Mouse (Mus musculus) midbrain, embryonic 15.5 days (tissue): ENCODE measurements at regions not wholly inside any gene's neighbourhood (a gene's known extent, or its start where the extent isn't known, plus 50 kb on each side); places are given as distances from the start of the nearest gene placed in this dataset.
A peak's percentile ranks its signal among the peaks of the same experiment; 100 is the strongest.

Experiments
- ATAC-seq: fragments of 200-750 bp; cut with Nextera tagmentation; replicated peaks from 2 replicates; pipeline ENCODE4 v1.8.0; 2017; ENCODE audit warnings: moderate TSS enrichment
- H3K27ac ChIP-seq: fragments of 300-500 bp; sonication (generic); 2 replicates; pipeline ENCODE4 v1.5.1; 2015; ENCODE audit warnings: mild to moderate bottlenecking, inconsistent platforms
- H3K27me3 ChIP-seq: fragments of 300-500 bp; sonication (generic); replicated peaks from 2 replicates; pipeline ENCODE4 v1.6.1; 2015; ENCODE audit warnings: inconsistent platforms
- H3K36me3 ChIP-seq: fragments of 300-500 bp; sonication (generic); replicated peaks from 2 replicates; pipeline ENCODE4 v1.6.1; 2015; ENCODE audit warnings: inconsistent platforms
- H3K4me1 ChIP-seq: fragments of 300-500 bp; sonication (generic); 2 replicates; pipeline ENCODE4 v1.6.1; 2015; ENCODE audit warnings: inconsistent platforms
- H3K4me2 ChIP-seq: fragments of 300-500 bp; sonication (generic); 2 replicates; pipeline ENCODE4 v1.6.1; 2015; ENCODE audit warnings: inconsistent platforms, mild to moderate bottlenecking, moderate library complexity
- H3K4me3 ChIP-seq: fragments of 300-500 bp; sonication (generic); 2 replicates; pipeline ENCODE4 v1.5.1; 2015; ENCODE audit warnings: mild to moderate bottlenecking, inconsistent platforms
- H3K9ac ChIP-seq: fragments of 300-500 bp; sonication (generic); 2 replicates; pipeline ENCODE4 v1.6.1; 2015; ENCODE audit warnings: mild to moderate bottlenecking, inconsistent platforms
- H3K9me3 ChIP-seq: fragments of 300-500 bp; sonication (generic); 2 replicates; pipeline ENCODE4 v1.6.1; 2016; ENCODE audit warnings: inconsistent platforms
- WGBS: fragments of 180-500 bp; shearing (Covaris S2); methylation state at CpG from one replicate; pipeline ENCODE4 v1.1.7; 2015; ENCODE audit warnings: mixed read lengths; 5-methylcytosine and 5-hydroxymethylcytosine counted together

- Histone ChIP-seq H3K27ac (no peak overlapping the region), H3K36me3 (no peaks in the 10 kb centered on the region), H3K27me3 (no peaks in the 10 kb centered on the region), H3K4me1 (peaks cover 14% of the 10 kb centered on the region; the same call in 1 of the 2 replicates), H3K9ac (no peak overlapping the region), H3K4me2 (no peak overlapping the region), H3K9me3 (no peaks in the 10 kb centered on the region), H3K4me3 (no peak overlapping the region)
- 27% methylated on average over 13 of the region's 13 CpGs for WGBS
- 0 out of 2 replicates have a peak, but pooled peaks have one; percentile 18 for ATAC-seq
These were observed 66.1 kb downstream of the Slc4a3 start for GRCm38 (mm10) chr1:75612083-75612720.

GRCm38 (mm10) chr1:75613206-75613605 is 67.1 kb downstream of the Slc4a3 start:
- peaks cover 14% of the 10 kb centered on the region; the same call in 1 of the 2 replicates for H3K4me1 ChIP-seq
- H3K4me3 ChIP-seq: no peak overlapping the region
- H3K9me3 ChIP-seq: no peaks in the 10 kb centered on the region
- H3K27me3 ChIP-seq: no peaks in the 10 kb centered on the region
- H3K9ac ChIP-seq: no peak overlapping the region
- H3K36me3 ChIP-seq: no peaks in the 10 kb centered on the region
- no peak overlapping the region for H3K4me2 ChIP-seq
- no peak overlapping the region for H3K27ac ChIP-seq
- ATAC-seq: no peak
- 59% methylated on average over 2 of the region's 2 CpGs for WGBS

GRCm38 (mm10) chr1:75616971-75617370 is 70.9 kb downstream of the Slc4a3 start:
- no peak for ATAC-seq
- H3K4me3 ChIP-seq: no peak overlapping the region
- WGBS: 40% methylated on average over 2 of the region's 2 CpGs
- H3K27ac ChIP-seq: no peak overlapping the region
- H3K4me2 ChIP-seq: no peak overlapping the region
- no peaks in the 10 kb centered on the region for H3K9me3 ChIP-seq
- no peaks in the 10 kb centered on the region for H3K36me3 ChIP-seq
- no peaks in the 10 kb centered on the region for H3K27me3 ChIP-seq
- H3K9ac ChIP-seq: no peak overlapping the region
- peaks cover 7% of the 10 kb centered on the region; the same call in 1 of the 2 replicates for H3K4me1 ChIP-seq

GRCm38 (mm10) chr1:75618367-75618790 is 72.3 kb downstream of the Slc4a3 start:
- ATAC-seq: no peak
- 61% methylated on average over 7 of the region's 7 CpGs for whole genome bisulfite sequencing
- H3K9ac ChIP-seq: no peak overlapping the region

GRCm38 (mm10) chr1:75630287-75630686 is 84.2 kb downstream of the Slc4a3 start:
- WGBS: 91% methylated on average over 2 of the region's 2 CpGs
- Histone ChIP-seq H3K36me3 (no peaks in the 10 kb centered on the region), H3K27ac (no peak overlapping the region), H3K27me3 (no peaks in the 10 kb centered on the region), H3K4me2 (no peak overlapping the region), H3K4me1 (no peaks in the 10 kb centered on the region), H3K4me3 (no peak overlapping the region), H3K9ac (no peak overlapping the region), H3K9me3 (no peaks in the 10 kb centered on the region)
- no peak for ATAC-seq

More at GRCm38 (mm10) chr1:75618367-75618790, 72.3 kb downstream of the Slc4a3 start:
- Histone ChIP-seq H3K9me3 (no peaks in the 10 kb centered on the region), H3K27ac (no peak overlapping the region), H3K4me1 (no peaks in the 10 kb centered on the region), H3K27me3 (no peaks in the 10 kb centered on the region), H3K36me3 (no peaks in the 10 kb centered on the region), H3K4me2 (no peak overlapping the region), H3K4me3 (no peak overlapping the region)

- no peak for ATAC-seq
- no peaks in the 10 kb centered on the region for H3K27me3 ChIP-seq
These were observed 85.7 kb downstream of the Slc4a3 start for GRCm38 (mm10) chr1:75631729-75632128.

GRCm38 (mm10) chr1:75635591-75635990 is 89.5 kb downstream of the Slc4a3 start:
- no peak overlapping the region for H3K4me3 ChIP-seq
- no peaks in the 10 kb centered on the region for H3K4me1 ChIP-seq
- no peaks in the 10 kb centered on the region for H3K27me3 ChIP-seq
- WGBS: 90% methylated on average over 4 of the region's 4 CpGs
- no peak for ATAC-seq
- H3K27ac ChIP-seq: no peak overlapping the region
- H3K36me3 ChIP-seq: no peaks in the 10 kb centered on the region
- H3K9ac ChIP-seq: no peak overlapping the region
- no peaks in the 10 kb centered on the region for H3K9me3 ChIP-seq
- H3K4me2 ChIP-seq: no peak overlapping the region

More at GRCm38 (mm10) chr1:75631729-75632128, 85.7 kb downstream of the Slc4a3 start:
- H3K4me1 ChIP-seq: no peaks in the 10 kb centered on the region
- 43% methylated on average over 1 of the region's 1 CpGs for WGBS
- no peak overlapping the region for H3K4me2 ChIP-seq
- no peak overlapping the region for H3K9ac ChIP-seq
- no peak overlapping the region for H3K4me3 ChIP-seq
- H3K36me3 ChIP-seq: no peaks in the 10 kb centered on the region
- no peak overlapping the region for H3K27ac ChIP-seq
- H3K9me3 ChIP-seq: no peaks in the 10 kb centered on the region

GRCm38 (mm10) chr1:75639031-75640001 is 93.2 kb downstream of the Slc4a3 start:
- ATAC-seq: no peak
- no peaks in the 10 kb centered on the region for H3K9me3 ChIP-seq
- no peak overlapping the region for H3K9ac ChIP-seq
- H3K4me3 ChIP-seq: no peak overlapping the region
- no peak overlapping the region for H3K27ac ChIP-seq
- no peaks in the 10 kb centered on the region for H3K27me3 ChIP-seq
- H3K4me2 ChIP-seq: no peak overlapping the region
- H3K36me3 ChIP-seq: no peaks in the 10 kb centered on the region
- H3K4me1 ChIP-seq: no peaks in the 10 kb centered on the region
- WGBS: 28% methylated on average over 8 of the region's 8 CpGs

- ATAC-seq: no peak
- 58% methylated on average over 3 of the region's 3 CpGs for WGBS
- Histone ChIP-seq H3K27me3 (no peaks in the 10 kb centered on the region), H3K36me3 (no peaks in the 10 kb centered on the region), H3K27ac (no peak overlapping the region), H3K4me1 (no peaks in the 10 kb centered on the region), H3K4me2 (no peak overlapping the region), H3K9me3 (no peaks in the 10 kb centered on the region), H3K4me3 (no peak overlapping the region), H3K9ac (no peak overlapping the region)
These were observed 96.4 kb downstream of the Slc4a3 start for GRCm38 (mm10) chr1:75642496-75642895.

- H3K9ac ChIP-seq: no peak overlapping the region
- H3K4me1 ChIP-seq: peaks cover 9% of the 10 kb centered on the region
- no peak overlapping the region for H3K4me2 ChIP-seq
- 15% methylated on average over 10 of the region's 10 CpGs for WGBS
- H3K36me3 ChIP-seq: no peaks in the 10 kb centered on the region
- no peak overlapping the region for H3K27ac ChIP-seq
- no peaks in the 10 kb centered on the region for H3K27me3 ChIP-seq
- ATAC-seq: 0 out of 2 replicates have a peak, but pooled peaks have one; percentile 58
- H3K9me3 ChIP-seq: no peaks in the 10 kb centered on the region
- H3K4me3 ChIP-seq: no peak overlapping the region
These were observed 106.5 kb downstream of the Slc4a3 start for GRCm38 (mm10) chr1:75652547-75652946.

GRCm38 (mm10) chr1:75652987-75653573 is 107.0 kb downstream of the Slc4a3 start:
- Histone ChIP-seq H3K27ac (no peak overlapping the region), H3K36me3 (no peaks in the 10 kb centered on the region), H3K27me3 (no peaks in the 10 kb centered on the region), H3K4me2 (no peak overlapping the region), H3K9ac (no peak overlapping the region), H3K4me1 (peaks cover 9% of the 10 kb centered on the region), H3K4me3 (no peak overlapping the region), H3K9me3 (no peaks in the 10 kb centered on the region)
- ATAC-seq: peak; percentile 50; the same call in 1 of the 2 replicates
- WGBS: 39% methylated on average over 3 of the region's 3 CpGs

GRCm38 (mm10) chr1:75653671-75654076 is 107.6 kb downstream of the Slc4a3 start:
- Histone ChIP-seq H3K4me3 (peak overlapping the region; percentile 20), H3K4me2 (peak overlapping the region; percentile 44), H3K27ac (no peak overlapping the region), H3K4me1 (peaks cover 9% of the 10 kb centered on the region), H3K36me3 (no peaks in the 10 kb centered on the region), H3K9me3 (no peaks in the 10 kb centered on the region), H3K9ac (no peak overlapping the region), H3K27me3 (no peaks in the 10 kb centered on the region)
- peak; percentile 83 for ATAC-seq
- WGBS: 3% methylated on average over 9 of the region's 9 CpGs
